Mouse (Mus musculus) gastrocnemius, postnatal 25 days (tissue): ENCODE measurements around the gene Jagn1. TPM values are rescaled to one million over a fixed set of nuclear protein-coding genes. Genes with fewer than 3 reads are reported as not detected.

Experiments used
- DNase-seq: peaks from one replicate; pipeline ENCODE4 v3.0.0; 2022
- total RNA-seq, 2 experiments: library from RNA; stranded (reverse); gene quantifications; 1 replicate in 1 of 2; 2 replicates in 1 of 2; pipeline ENCODE4 v1.2.3; 2021

Gene Jagn1
- total RNA-seq, 2 experiments from 2014 or later, result 27.6 to 29.8 TPM

GRCm38 (mm10) chr6:113434691-113435090 lies 7.7 kb upstream of the Jagn1 start:
- DNase-seq, result no peak

GRCm38 (mm10) chr6:113435664-113436205 lies 6.6 kb upstream of the Jagn1 start, which contains the start of gene Cidec:
Gene Cidec, minus strand, starts transcription at chr6:113435760.
- no peak for DNase-seq

GRCm38 (mm10) chr6:113437135-113437534 lies 5.2 kb upstream of the Jagn1 start:
- no peak for DNase-seq

- no peak for DNase-seq
Measured at GRCm38 (mm10) chr6:113438721-113439430, 3.5 kb upstream of the Jagn1 start.

- no peak for DNase-seq
Measured at GRCm38 (mm10) chr6:113440686-113441085, 1.7 kb upstream of the Jagn1 start.

GRCm38 (mm10) chr6:113441147-113441680 lies 1.2 kb upstream of the Jagn1 start:
- DNase-seq, result peak; percentile 29

- DNase-seq, result no peak
Measured at GRCm38 (mm10) chr6:113442087-113442441, 305 bp upstream of the Jagn1 start.

GRCm38 (mm10) chr6:113443091-113443490 lies 722 bp downstream of the Jagn1 start:
- DNase-seq, result no peak

GRCm38 (mm10) chr6:113444207-113444965 lies 2.0 kb downstream of the Jagn1 start:
- no peak for DNase-seq

GRCm38 (mm10) chr6:113447639-113448038 lies 5.3 kb downstream of the Jagn1 start:
- no peak for DNase-seq

- no peak for DNase-seq
Measured at GRCm38 (mm10) chr6:113451839-113452238, 9.5 kb downstream of the Jagn1 start.

- no peak for DNase-seq
Measured at GRCm38 (mm10) chr6:113455007-113455406, 12.6 kb downstream of the Jagn1 start.

- no peak for DNase-seq
Measured at GRCm38 (mm10) chr6:113457952-113458534, 15.7 kb downstream of the Jagn1 start, which contains the start of gene Il17re. Gene Il17re, plus strand, starts transcription at chr6:113458484.

GRCm38 (mm10) chr6:113458635-113459034 lies 16.3 kb downstream of the Jagn1 start:
- DNase-seq, result no peak

GRCm38 (mm10) chr6:113464040-113464439 lies 21.7 kb downstream of the Jagn1 start:
- DNase-seq, result no peak

- no peak for DNase-seq
Measured at GRCm38 (mm10) chr6:113465602-113466001, 23.2 kb downstream of the Jagn1 start.

- DNase-seq, result no peak
Measured at GRCm38 (mm10) chr6:113468512-113468911, 26.1 kb downstream of the Jagn1 start.

- DNase-seq, result peak; percentile 62
Measured at GRCm38 (mm10) chr6:113469021-113469420, 26.7 kb downstream of the Jagn1 start.

GRCm38 (mm10) chr6:113469432-113469831 lies 27.1 kb downstream of the Jagn1 start:
- peak; percentile 70 for DNase-seq

- peak; percentile 82 for DNase-seq
Measured at GRCm38 (mm10) chr6:113471297-113471936, 29.0 kb downstream of the Jagn1 start, which contains the start of gene Il17rc. Gene Il17rc, plus strand, starts transcription at chr6:113471427.

GRCm38 (mm10) chr6:113472061-113472460 lies 29.7 kb downstream of the Jagn1 start:
- no peak for DNase-seq

- no peak for DNase-seq
Measured at GRCm38 (mm10) chr6:113473246-113473645, 30.9 kb downstream of the Jagn1 start.
